Mouse (Mus musculus) olfactory bulb, adult 2 months (tissue): ENCODE results near the gene Slitrk5.

Experiments
- CTCF ChIP-seq: fragments of 200-500 bp; IDR thresholded peaks from 2 replicates; pipeline ENCODE4 v1.5.1; 2012; ENCODE audit warnings: low read depth, mild to moderate bottlenecking, low read length, moderate library complexity; ENCODE audit not compliant: insufficient read depth
- POLR2A ChIP-seq: fragments of 200-500 bp; IDR thresholded peaks from 2 replicates; pipeline ENCODE4 v1.6.1; 2012; ENCODE audit warnings: mild to moderate bottlenecking, low read depth, low read length, moderate library complexity; ENCODE audit not compliant: insufficient read depth

DNA sequence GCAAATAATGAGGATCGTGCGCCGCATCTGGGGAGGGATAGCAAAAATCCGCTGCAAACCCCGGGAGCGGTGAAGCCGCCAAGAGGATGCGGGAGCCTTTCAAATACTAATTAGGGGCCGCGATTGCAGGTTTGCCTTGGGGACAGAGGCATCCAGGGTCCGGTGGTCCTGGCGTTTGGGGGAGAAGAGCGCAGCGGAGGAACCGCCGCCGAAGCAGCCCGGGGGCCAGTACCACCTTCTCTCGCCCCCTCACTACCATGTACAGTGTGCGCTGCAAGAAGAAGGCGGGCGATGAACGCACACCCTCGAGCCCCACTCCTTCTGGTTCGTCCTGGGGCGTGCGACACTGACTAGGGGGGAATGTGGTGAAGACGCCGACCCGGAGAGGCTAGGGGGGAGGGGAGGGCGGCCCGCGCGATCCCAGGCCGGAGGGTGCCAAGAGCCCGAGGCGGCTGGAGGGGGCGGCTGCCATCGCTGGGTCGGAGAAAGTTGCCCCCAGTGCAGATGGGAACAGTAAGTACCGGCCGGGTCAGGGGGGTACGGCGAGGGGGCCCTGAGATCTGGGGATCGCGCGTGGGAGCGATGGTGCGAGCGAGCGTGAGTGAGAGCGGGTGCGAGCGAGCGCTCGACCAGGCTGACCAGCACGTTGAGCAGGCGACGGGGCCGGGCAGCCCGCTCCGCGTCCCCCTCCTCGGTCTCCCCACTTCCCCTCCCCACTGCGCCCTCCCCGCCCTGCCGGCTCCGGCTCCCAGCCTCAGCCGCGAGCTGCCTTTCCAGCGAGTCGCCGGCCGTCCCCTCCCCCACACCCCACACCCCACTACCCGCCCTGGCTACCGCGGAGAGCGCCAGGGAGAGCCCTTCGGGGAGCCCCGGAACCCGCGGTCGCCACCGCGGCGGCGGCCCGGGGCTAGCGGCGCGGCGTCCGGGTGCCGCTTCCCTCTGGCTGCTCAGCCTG lies 591 bp downstream of the Slitrk5 start:
- TF ChIP-seq CTCF = no peak
- TF ChIP-seq POLR2A = peak; percentile 30; the same call in 1 of the 2 replicates
